Mouse (Mus musculus) heart, embryonic 15.5 days (tissue): ENCODE measurements around the gene Bcas2. TPM values are rescaled to one million over a fixed set of nuclear protein-coding genes. Genes with fewer than 3 reads are reported as not detected.
"Not testable (repeated sequence)": the region's sequence is repeated elsewhere in the genome, so short reads cannot be mapped to it uniquely, and the experiment has no call there.

Source experiments
- ATAC-seq: fragments of 200-750 bp; cut with Nextera tagmentation; replicated peaks from 2 replicates; pipeline ENCODE4 v1.8.0; 2017; ENCODE audit warnings: low read depth, moderate TSS enrichment; ENCODE audit not compliant: insufficient number of reproducible peaks, insufficient read depth, low FRiP score
- H3K27ac ChIP-seq: fragments of 300-500 bp; sonication (generic); 2 replicates; pipeline ENCODE4 v1.5.1; 2015; ENCODE audit warnings: mild to moderate bottlenecking, inconsistent platforms
- H3K27me3 ChIP-seq: fragments of 300-500 bp; sonication (generic); 2 replicates; pipeline ENCODE4 v1.6.1; 2015; ENCODE audit warnings: inconsistent platforms
- H3K36me3 ChIP-seq: fragments of 300-500 bp; sonication (generic); 2 replicates; pipeline ENCODE4 v1.6.1; 2015; ENCODE audit warnings: mild to moderate bottlenecking, inconsistent platforms
- H3K4me1 ChIP-seq: fragments of 300-500 bp; sonication (generic); replicated peaks from 2 replicates; pipeline ENCODE4 v1.6.1; 2015; ENCODE audit warnings: inconsistent platforms
- H3K4me2 ChIP-seq: fragments of 300-500 bp; sonication (generic); 2 replicates; pipeline ENCODE4 v1.6.1; 2015; ENCODE audit warnings: inconsistent platforms, mild to moderate bottlenecking, moderate library complexity
- H3K4me3 ChIP-seq: fragments of 300-500 bp; sonication (generic); 2 replicates; pipeline ENCODE4 v1.5.1; 2015; ENCODE audit warnings: mild to moderate bottlenecking, inconsistent platforms
- H3K9ac ChIP-seq: fragments of 300-500 bp; sonication (generic); 2 replicates; pipeline ENCODE4 v1.6.1; 2015; ENCODE audit warnings: mild to moderate bottlenecking, inconsistent platforms
- H3K9me3 ChIP-seq: fragments of 300-500 bp; sonication (generic); replicated peaks from 2 replicates; pipeline ENCODE4 v1.6.1; 2016; ENCODE audit warnings: inconsistent platforms
- WGBS: fragments of 180-500 bp; shearing (Covaris S2); methylation state at CpG from one replicate; pipeline ENCODE4 v1.1.7; 2015; ENCODE audit warnings: mixed read lengths; 5-methylcytosine and 5-hydroxymethylcytosine counted together
- polyA plus RNA-seq: library from polyadenylated mRNA; unstranded; fragments of >200 nt; fragmentation: Nextera tagmentation; extraction: Ambion mirVana; gene quantifications from 2 replicates; pipeline ENCODE4 v1.2.1, GENCODE M21; 2015

Gene Bcas2
- polyA plus RNA-seq, 1 experiment from 2014 or later, result 122 TPM

DNA sequence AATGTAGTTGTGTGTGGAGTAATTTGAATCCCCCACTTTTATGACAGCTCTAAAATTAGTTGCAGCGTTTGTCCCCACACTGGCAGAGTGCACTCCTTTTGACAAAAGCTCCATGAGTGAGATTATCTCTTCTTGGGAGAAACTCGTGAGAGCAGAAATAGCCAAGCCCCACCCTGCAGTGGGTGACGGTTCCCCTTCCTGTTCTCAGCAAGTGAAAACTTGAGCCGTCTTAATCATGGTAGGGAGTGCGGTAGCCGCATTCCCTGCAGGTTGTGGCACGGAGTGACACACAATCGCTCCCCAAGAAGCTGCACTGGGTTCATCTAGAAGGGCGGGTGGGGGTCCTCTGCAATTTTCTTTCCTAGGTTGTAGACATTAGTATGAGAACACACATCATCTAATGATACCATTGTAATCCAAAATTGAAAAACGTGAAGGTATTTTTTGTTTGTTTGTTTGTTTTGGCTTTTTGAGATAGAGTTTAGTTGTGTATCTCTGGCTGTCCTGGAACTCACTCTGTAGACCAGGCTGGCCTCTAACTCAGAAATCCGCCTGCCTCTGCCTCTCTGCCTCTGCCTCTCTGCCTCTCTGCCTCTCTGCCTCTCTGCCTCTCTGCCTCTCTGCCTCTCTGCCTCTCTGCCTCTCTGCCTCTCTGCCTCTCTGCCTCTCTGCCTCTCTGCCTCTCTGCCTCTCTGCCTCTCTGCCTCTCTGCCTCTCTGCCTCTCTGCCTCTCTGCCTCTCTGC is 31.2 kb upstream of the Bcas2 start:
- 33% methylated on average over 11 of the region's 11 CpGs for WGBS
- H3K9me3 ChIP-seq, ATAC-seq, H3K27me3 ChIP-seq, H3K36me3 ChIP-seq: not testable (repeated sequence)
- peak overlapping the region; percentile 27 for H3K4me3 ChIP-seq
- H3K4me1 ChIP-seq, result peaks cover 13% of the 10 kb centered on the region
- H3K4me2 ChIP-seq, result peak overlapping the region; percentile 55
- H3K27ac ChIP-seq, result peak overlapping the region; percentile 71
- 0 out of 2 replicates have a peak overlapping the region, but pooled peaks have one; percentile 20 for H3K9ac ChIP-seq

DNA sequence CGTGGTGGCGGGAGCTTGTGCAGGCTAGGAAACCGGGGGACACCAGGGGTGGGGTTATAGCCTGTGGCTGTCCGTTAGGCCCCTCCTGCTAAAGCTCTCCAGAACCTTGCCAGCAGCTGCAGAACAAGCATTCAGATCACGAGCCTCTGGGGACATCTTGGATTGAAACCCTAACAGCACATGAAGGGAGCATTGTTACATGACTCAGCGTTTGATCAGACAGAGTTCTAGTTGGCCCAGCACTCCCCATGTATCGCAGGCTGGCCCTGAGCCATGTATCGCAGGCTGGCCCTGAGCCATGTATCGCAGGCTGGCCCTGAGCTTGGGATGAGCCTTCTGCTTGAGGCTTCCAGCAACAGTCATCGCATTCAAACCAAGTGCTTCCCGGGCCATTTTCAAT is 30.2 kb upstream of the Bcas2 start:
- Histone ChIP-seq H3K4me1 (peaks cover 13% of the 10 kb centered on the region), H3K27ac (no peak overlapping the region), H3K27me3 (no peaks in the 10 kb centered on the region), H3K9ac (no peak overlapping the region), H3K4me2 (no peak overlapping the region), H3K36me3 (no peaks in the 10 kb centered on the region), H3K9me3 (no peaks in the 10 kb centered on the region), H3K4me3 (no peak overlapping the region)
- ATAC-seq, result peak; percentile 17; the same call in 1 of the 2 replicates
- 76% methylated on average over 11 of the region's 11 CpGs for WGBS

DNA sequence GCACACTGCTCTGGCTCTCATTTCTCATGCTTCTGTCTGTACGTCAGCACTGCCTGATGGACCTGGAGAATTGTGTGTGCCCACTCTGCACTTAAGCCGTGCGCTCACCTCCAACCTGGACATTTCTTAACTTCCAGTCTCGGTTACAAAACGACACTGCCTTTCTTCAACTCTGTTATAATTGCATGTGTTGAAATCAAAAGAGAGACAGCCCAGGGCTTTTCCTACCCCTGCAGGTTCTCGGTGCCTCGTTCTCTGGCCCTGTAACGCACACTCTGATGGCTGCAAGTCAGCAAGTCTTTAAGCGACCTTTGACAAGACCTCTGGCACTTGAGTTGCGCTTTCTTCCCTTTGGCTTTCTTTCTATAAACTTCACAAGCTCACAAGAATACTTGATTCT is 29.1 kb upstream of the Bcas2 start:
- Histone ChIP-seq H3K4me2 (no peak overlapping the region), H3K9ac (no peak overlapping the region), H3K36me3 (no peaks in the 10 kb centered on the region), H3K27ac (no peak overlapping the region), H3K27me3 (no peaks in the 10 kb centered on the region), H3K4me1 (peaks cover 13% of the 10 kb centered on the region), H3K9me3 (no peaks in the 10 kb centered on the region), H3K4me3 (no peak overlapping the region)
- ATAC-seq, result no peak
- WGBS, result 72% methylated on average over 10 of the region's 10 CpGs

DNA sequence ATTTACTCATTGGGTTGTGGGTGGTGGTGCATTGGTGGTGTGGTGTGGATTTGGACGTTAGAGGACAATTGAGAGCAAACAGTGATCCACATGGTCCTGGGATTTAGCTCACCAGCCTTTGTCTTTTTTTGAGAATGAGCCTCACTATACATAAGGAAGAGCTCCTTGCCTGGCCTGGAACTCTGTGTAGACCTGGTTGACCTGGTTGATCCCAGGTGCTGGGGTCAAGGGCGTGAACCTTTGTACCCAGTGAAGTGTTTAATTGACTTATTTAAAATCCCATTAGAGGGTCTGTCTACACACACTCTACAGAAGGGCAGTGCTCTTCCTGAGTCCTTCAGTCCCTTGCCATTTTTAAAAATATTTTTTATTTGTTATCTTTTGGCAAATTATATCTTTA is 26.1 kb upstream of the Bcas2 start:
- Histone ChIP-seq H3K27ac (no peak overlapping the region), H3K27me3 (no peaks in the 10 kb centered on the region), H3K9me3 (no peaks in the 10 kb centered on the region), H3K4me2 (no peak overlapping the region), H3K4me3 (no peak overlapping the region), H3K36me3 (no peaks in the 10 kb centered on the region), H3K9ac (no peak overlapping the region), H3K4me1 (no peaks in the 10 kb centered on the region)
- no peak for ATAC-seq
- WGBS, result 82% methylated on average over 2 of the region's 2 CpGs

DNA sequence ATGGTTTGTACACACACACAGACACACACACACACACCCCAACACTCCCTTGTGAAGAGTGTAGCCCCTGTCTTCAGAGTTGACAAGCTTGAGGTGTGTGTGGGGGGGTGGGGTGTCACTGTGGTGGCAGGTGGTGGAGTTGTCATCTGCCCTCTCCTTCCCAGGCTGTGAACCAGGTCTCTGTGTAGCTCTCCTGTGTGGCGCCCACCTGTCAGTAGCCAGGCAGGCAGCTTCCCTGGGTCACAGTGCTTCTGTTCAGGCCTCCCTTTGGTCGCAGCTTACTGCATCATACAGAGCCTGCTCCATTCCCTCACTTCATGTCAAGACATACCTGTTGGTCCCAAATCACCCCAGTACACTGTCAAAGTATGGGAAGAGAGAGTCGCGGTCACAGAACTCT is 25.7 kb upstream of the Bcas2 start:
- no peaks in the 10 kb centered on the region for H3K4me1 ChIP-seq
- H3K27me3 ChIP-seq, result no peaks in the 10 kb centered on the region
- no peaks in the 10 kb centered on the region for H3K9me3 ChIP-seq
- peak overlapping the region; percentile 3; the same call in 1 of the 2 replicates for H3K27ac ChIP-seq
- H3K4me3 ChIP-seq, result no peak overlapping the region
- H3K4me2 ChIP-seq, result no peak overlapping the region
- H3K36me3 ChIP-seq, result no peaks in the 10 kb centered on the region
- 77% methylated on average over 4 of the region's 4 CpGs for WGBS
- H3K9ac ChIP-seq, result no peak overlapping the region
- 0 out of 2 replicates have a peak, but pooled peaks have one; percentile 35 for ATAC-seq

DNA sequence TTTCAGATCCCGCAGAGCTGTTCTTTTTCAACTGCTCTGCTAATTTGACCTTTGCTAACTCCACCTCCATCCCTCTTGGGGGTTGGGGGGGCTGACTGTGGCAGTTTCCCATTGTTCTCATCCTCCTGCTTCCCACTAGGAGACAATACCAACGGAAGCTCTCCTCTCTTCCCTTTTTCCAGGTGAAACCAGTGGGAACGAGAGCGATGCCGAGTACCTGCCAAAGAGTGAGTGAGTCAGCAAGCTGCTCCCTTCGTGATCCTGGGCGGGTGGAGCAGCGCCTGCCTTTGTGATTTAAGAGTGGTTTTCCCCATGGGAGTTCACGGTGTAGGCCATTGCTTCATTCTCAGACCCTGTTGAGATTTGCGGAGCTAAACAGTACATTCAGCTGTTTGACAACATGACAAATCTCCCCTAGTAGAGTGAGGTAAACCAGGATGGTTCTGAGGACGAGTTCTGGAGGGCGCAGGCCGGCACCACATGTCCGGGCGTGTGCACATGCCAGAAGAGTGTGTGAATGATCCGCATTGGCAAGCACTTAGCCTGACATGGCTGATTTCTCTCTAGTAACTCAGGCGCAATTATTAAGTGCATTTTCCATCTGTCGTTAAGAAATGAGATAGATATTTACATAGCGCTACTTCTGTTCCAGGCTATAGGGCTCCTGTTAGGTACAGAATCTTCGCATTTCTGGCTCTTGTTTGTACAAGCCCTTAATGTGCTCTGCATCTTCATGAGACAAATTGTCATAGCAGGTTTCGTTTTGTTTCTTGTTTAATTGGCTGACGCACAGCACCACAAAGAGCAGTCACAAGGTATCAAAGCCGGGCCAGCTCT is 24.9 kb upstream of the Bcas2 start:
- H3K4me1 ChIP-seq, result no peaks in the 10 kb centered on the region
- no peak overlapping the region for H3K9ac ChIP-seq
- H3K9me3 ChIP-seq, result no peaks in the 10 kb centered on the region
- no peak overlapping the region for H3K27ac ChIP-seq
- H3K27me3 ChIP-seq, result no peaks in the 10 kb centered on the region
- WGBS, result 75% methylated on average over 23 of the region's 23 CpGs
- no peak overlapping the region for H3K4me3 ChIP-seq
- no peak overlapping the region for H3K4me2 ChIP-seq
- no peak for ATAC-seq
- no peaks in the 10 kb centered on the region for H3K36me3 ChIP-seq

DNA sequence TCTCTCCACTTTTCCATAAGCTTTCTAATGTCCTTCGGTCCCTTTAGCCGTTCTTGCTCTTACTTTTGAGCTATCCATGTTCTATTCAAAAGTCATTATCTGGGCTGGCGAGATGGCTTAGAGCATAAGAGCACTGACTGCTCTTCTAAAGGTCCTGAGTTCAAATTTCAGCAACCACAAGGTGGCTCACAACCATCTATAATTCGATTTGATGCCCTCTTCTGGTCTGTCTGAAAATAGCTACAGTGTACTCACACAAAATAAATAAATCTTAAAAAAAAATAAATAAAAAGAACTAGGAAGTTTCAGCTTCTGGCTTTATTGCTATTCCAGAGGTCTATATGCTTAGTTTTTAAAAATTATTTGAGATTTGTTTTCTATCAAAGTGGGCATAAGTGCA is 23.7 kb upstream of the Bcas2 start:
- no peak for ATAC-seq
- H3K4me2 ChIP-seq, result no peak overlapping the region

DNA sequence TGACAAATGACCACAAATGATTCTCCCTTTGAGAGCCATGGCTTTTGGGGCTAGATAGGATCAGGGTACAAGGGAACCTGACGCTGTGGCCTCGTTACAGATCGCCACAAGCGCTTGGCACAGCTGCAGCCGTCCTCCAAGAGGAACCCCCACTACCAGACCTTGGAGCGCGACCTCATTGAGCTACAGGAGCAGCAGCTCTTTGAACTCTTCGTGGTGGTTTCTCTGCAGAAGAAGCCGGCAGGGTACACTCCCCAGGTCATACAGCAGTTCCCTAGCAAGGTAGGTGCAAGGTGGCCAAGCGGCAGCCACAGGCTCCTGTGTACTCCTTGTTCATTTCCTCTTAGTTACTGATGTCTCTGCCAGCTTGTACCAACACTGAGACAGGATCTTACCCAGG is 22.5 kb upstream of the Bcas2 start:
- Histone ChIP-seq H3K27ac (no peak overlapping the region), H3K27me3 (no peaks in the 10 kb centered on the region), H3K4me3 (no peak overlapping the region), H3K36me3 (peaks cover 9% of the 10 kb centered on the region), H3K4me2 (no peak overlapping the region), H3K9me3 (no peaks in the 10 kb centered on the region), H3K9ac (no peak overlapping the region), H3K4me1 (no peaks in the 10 kb centered on the region)
- no peak for ATAC-seq
- WGBS, result 81% methylated on average over 10 of the region's 10 CpGs

More for the DNA sequence above, 23.7 kb upstream of the Bcas2 start:
- no peaks in the 10 kb centered on the region for H3K36me3 ChIP-seq
- no peak overlapping the region for H3K4me3 ChIP-seq
- H3K27ac ChIP-seq, result no peak overlapping the region
- no peak overlapping the region for H3K9ac ChIP-seq
- no peaks in the 10 kb centered on the region for H3K4me1 ChIP-seq
- no peaks in the 10 kb centered on the region for H3K9me3 ChIP-seq
- 83% methylated on average over 4 of the region's 4 CpGs for WGBS
- no peaks in the 10 kb centered on the region for H3K27me3 ChIP-seq

DNA sequence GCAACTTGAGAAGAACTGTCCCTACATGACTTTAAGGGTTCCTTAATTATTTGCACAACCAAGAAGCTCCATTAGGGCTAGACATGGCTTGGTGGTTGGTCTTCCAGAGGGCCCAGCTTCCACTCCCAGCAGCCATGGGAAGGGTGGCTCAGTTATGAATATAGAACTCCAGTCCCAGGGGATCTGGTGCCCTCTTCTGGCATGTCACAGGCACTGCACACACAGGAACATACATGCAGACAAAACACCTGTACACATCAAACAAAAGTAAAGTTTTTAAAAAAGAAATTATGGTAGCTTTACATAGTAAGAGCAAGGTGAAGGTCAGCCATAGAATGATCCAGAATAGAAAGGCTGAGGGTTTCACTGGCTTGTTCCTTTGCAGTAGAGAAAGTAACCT is 17.7 kb upstream of the Bcas2 start:
- Histone ChIP-seq H3K4me1 (no peaks in the 10 kb centered on the region), H3K9me3 (no peaks in the 10 kb centered on the region), H3K27ac (no peak overlapping the region), H3K36me3 (peaks cover 16% of the 10 kb centered on the region), H3K4me3 (no peak overlapping the region), H3K4me2 (no peak overlapping the region), H3K9ac (no peak overlapping the region), H3K27me3 (no peaks in the 10 kb centered on the region)
- no peak for ATAC-seq

DNA sequence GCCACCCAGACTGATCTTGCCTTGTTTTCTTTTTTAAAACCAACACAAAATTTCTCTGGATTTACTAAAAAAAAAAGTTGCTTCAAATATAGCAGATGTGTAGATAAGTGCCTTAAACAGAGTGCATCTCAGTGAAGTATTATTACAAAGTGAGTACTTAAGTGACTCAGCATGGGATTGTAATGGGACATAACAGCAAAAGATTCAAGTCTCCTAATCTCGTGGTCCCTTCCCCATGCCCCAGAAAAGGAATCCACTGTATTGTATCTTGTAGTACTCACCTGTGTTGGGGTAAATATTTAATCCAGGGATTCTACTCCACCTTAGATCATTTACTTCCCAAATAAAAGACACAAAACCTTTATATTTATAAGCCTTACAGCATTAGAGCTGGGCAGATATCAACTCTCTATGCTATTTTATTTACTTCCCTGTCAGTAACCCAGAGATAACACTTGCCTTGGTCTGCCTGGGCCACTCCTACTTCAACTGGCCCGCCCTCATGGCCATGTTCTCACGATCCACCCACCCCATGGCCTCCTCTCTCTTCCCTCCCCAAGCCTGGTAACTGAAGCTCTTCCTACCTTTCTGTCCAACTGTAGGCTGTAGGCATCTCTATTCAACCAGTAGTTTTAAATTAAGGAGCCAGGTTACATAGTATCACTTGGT is 12.1 kb upstream of the Bcas2 start:
- Histone ChIP-seq H3K4me3 (no peak overlapping the region), H3K9ac (no peak overlapping the region), H3K27ac (no peak overlapping the region), H3K27me3 (no peaks in the 10 kb centered on the region), H3K36me3 (peaks cover 4% of the 10 kb centered on the region), H3K9me3 (no peaks in the 10 kb centered on the region), H3K4me1 (no peaks in the 10 kb centered on the region), H3K4me2 (no peak overlapping the region)
- ATAC-seq, result no peak
- whole genome bisulfite sequencing, result 48% methylated on average over 3 of the region's 3 CpGs

DNA sequence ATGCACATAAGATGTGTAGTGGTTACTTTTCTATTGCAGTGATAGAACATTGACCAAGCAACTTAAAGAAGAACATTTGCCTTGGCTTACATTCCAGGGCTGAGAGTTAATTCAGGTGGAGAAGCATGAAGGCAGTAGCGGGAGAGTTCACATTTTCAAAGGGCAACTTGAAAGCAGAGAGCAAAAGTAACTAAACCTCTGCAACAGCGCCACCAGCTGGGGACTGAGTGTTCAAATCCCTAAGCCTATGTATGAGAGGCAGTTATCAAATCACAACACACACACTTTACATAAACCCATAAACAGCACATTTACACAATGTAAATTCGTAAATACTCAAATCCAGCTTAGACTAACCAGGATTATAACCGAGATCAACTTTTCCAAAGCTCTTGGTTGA is 1.7 kb upstream of the Bcas2 start:
- peaks cover 16% of the 10 kb centered on the region for H3K36me3 ChIP-seq
- H3K27ac ChIP-seq, result no peak overlapping the region
- H3K4me3 ChIP-seq, result no peak overlapping the region
- no peak for ATAC-seq
- 13% methylated on average over 4 of the region's 4 CpGs for WGBS
- no peak overlapping the region for H3K9ac ChIP-seq
- H3K27me3 ChIP-seq, result no peaks in the 10 kb centered on the region
- H3K4me1 ChIP-seq, result peaks cover 10% of the 10 kb centered on the region
- no peaks in the 10 kb centered on the region for H3K9me3 ChIP-seq
- H3K4me2 ChIP-seq, result no peak overlapping the region
